Mouse (Mus musculus): ENCODE results near the gene Myo16.
A peak's percentile ranks its signal among the peaks of the same experiment; 100 is the strongest.

Gene Myo16

GRCm38 (mm10) chr8:10395146-10395545, 241.4 kb downstream of the Myo16 start:
- ATAC-seq (ENCODE audit: insufficient number of reproducible peaks, low FRiP score, low TSS enrichment), result no peak

- ATAC-seq (ENCODE audit: insufficient number of reproducible peaks, low FRiP score, low TSS enrichment), result no peak
Measured at GRCm38 (mm10) chr8:10402606-10403005, 248.9 kb downstream of the Myo16 start.

- ATAC-seq (ENCODE audit: insufficient number of reproducible peaks, low FRiP score, low TSS enrichment), result no peak; the same call in 1 of the 2 replicates
Measured at GRCm38 (mm10) chr8:10405469-10405868, 251.8 kb downstream of the Myo16 start.

- no peak for ATAC-seq (ENCODE audit: insufficient number of reproducible peaks, low FRiP score, low TSS enrichment)
Measured at GRCm38 (mm10) chr8:10409043-10409442, 255.3 kb downstream of the Myo16 start.

GRCm38 (mm10) chr8:10411511-10411910, 257.8 kb downstream of the Myo16 start:
- no peak for ATAC-seq (ENCODE audit: insufficient number of reproducible peaks, low FRiP score, low TSS enrichment)

DNA sequence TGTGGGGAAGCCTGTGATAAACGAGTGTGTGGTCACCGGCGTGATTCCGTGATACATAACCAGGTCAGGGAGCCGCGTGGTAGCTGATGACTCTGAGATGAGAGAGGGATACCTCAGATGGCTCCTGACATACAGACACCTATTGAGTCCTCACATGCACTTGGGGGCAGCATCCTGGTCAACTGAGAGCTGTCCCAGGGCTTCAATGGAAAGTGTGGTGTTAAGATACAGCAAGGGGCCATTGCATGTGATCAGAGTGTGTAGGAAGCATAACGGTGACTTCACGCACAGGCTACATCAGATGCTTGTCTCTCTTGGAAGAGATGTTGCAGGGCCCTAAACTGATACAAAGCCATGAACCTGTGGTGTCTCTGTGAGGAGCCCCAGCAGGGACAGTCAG, 260.2 kb downstream of the Myo16 start:
- no peak for ATAC-seq (ENCODE audit: insufficient number of reproducible peaks, low FRiP score, low TSS enrichment)

GRCm38 (mm10) chr8:10414684-10415212, 261.0 kb downstream of the Myo16 start:
- ATAC-seq (ENCODE audit: insufficient number of reproducible peaks, low FRiP score, low TSS enrichment), result no peak

DNA sequence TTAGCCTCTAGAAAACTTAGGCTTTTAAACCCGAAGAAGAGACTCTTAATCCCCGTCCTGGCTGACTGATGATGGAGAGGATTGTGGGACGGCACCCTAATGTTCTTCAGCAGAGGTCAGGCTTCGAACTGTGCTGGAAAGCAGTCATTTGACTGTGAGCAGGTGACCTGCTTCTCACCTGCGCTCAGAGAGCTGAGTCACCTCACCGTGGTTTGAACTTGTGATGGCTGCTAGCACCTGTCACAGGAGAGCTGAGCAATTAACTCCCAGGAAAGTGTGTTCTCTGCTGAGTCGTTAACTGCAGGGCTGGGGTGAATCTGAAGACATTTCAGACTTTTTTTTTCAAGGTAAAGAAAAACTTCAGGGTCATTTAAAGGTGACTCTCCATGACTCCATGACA, 261.6 kb downstream of the Myo16 start:
- ATAC-seq (ENCODE audit: insufficient number of reproducible peaks, low FRiP score, low TSS enrichment), result no peak

- ATAC-seq (ENCODE audit: insufficient number of reproducible peaks, low FRiP score, low TSS enrichment), result no peak
Measured at GRCm38 (mm10) chr8:10415885-10416284, 262.2 kb downstream of the Myo16 start.

GRCm38 (mm10) chr8:10416806-10417205, 263.1 kb downstream of the Myo16 start:
- no peak for ATAC-seq (ENCODE audit: insufficient number of reproducible peaks, low FRiP score, low TSS enrichment)

DNA sequence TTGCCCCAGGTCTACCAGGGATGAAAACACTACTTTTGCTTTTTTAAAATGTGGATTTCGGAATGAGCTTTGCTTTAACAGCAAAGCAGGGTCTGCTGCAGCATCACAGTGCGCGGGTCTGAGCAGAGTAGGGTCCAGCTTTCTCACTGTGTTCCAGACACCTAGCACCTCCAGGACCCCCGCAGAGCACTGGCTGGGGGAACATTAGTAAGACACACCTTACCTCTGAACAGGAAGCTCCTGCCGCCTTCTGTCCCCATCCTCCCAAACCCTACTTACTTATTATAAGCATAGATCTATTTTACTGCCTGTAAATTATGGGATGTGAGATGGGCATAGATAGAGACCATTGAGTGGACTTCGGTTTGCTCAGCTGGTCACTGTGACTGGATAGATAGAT, 263.6 kb downstream of the Myo16 start:
- ATAC-seq (ENCODE audit: insufficient number of reproducible peaks, low FRiP score, low TSS enrichment), result no peak

- no peak for ATAC-seq (ENCODE audit: insufficient number of reproducible peaks, low FRiP score, low TSS enrichment)
Measured at GRCm38 (mm10) chr8:10418013-10418412, 264.3 kb downstream of the Myo16 start.

GRCm38 (mm10) chr8:10418971-10419370, 265.3 kb downstream of the Myo16 start:
- no peak for ATAC-seq (ENCODE audit: insufficient number of reproducible peaks, low FRiP score, low TSS enrichment)

DNA sequence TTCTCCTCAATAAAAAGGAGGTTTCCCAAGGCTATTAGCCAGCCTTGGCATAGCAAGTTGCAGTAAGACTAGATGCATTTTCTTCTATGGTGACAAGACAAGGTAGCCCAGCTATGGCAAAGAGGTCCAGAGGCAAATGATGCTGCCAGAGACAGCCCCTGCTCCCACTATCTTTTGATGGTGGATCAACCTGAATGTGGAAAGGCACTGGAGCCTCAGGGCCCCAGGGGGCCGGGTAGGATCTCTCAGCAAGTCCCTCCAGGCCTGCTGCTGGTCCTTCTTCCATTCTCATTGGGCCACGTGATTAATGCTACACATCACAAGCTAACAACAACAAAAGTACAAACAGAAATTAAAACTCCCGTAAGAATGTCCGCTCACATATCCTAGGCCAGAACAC, 266.0 kb downstream of the Myo16 start:
- ATAC-seq (ENCODE audit: insufficient number of reproducible peaks, low FRiP score, low TSS enrichment), result no peak

GRCm38 (mm10) chr8:10420551-10420950, 266.8 kb downstream of the Myo16 start:
- no peak for ATAC-seq (ENCODE audit: insufficient number of reproducible peaks, low FRiP score, low TSS enrichment)

DNA sequence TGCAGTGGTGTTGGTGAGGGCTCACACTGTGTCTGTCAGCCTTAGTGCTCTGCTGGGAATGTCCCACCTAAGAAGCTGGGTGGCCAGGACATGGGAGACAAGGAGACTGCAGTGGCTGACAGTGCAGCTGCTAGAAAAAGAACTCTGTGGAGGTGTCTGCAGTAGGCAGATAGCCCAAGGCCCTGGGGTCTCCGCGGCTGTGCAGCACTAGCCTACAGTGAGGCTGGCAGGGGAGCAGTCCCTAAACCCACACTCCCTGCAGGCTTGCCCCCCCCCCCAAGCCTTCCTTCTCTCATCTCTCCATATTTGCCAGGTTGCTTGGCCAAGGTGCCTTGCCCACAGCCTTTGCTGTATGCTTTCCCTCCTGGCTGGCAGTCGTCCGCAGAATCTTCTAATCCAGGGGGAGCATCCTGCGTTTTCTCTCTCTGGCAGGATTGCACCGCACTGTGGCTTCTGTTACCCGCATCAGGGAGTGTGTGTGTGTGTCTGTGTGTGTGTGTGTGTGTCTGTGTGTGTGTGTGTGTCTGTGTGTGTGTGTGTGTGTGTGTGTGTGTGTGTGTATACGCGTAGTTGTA, 267.9 kb downstream of the Myo16 start:
- no peak for ATAC-seq (ENCODE audit: insufficient number of reproducible peaks, low FRiP score, low TSS enrichment)

- no peak for ATAC-seq (ENCODE audit: insufficient number of reproducible peaks, low FRiP score, low TSS enrichment)
Measured at GRCm38 (mm10) chr8:10435492-10435891, 281.8 kb downstream of the Myo16 start.

DNA sequence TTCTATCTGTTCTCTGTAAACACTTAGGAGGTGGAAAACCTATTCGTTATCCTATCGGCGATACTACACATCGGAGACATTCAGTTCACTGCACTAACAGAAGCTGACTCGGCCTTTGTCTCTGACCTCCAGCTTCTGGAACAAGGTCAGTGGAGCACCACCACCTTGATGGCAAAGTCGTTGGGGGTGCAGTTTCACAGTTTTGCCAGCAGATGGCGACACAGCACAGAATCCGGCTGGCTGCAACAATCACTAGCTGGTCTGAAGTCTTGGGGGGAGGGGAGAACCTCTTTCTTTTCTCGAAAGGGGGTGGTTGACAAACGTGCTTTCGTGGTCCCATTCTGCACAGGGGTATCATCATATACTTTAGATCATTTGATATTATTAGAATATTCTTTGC, 285.1 kb downstream of the Myo16 start:
- ATAC-seq (ENCODE audit: insufficient number of reproducible peaks, low FRiP score, low TSS enrichment), result 0 out of 2 replicates have a peak, but pooled peaks have one; percentile 50

DNA sequence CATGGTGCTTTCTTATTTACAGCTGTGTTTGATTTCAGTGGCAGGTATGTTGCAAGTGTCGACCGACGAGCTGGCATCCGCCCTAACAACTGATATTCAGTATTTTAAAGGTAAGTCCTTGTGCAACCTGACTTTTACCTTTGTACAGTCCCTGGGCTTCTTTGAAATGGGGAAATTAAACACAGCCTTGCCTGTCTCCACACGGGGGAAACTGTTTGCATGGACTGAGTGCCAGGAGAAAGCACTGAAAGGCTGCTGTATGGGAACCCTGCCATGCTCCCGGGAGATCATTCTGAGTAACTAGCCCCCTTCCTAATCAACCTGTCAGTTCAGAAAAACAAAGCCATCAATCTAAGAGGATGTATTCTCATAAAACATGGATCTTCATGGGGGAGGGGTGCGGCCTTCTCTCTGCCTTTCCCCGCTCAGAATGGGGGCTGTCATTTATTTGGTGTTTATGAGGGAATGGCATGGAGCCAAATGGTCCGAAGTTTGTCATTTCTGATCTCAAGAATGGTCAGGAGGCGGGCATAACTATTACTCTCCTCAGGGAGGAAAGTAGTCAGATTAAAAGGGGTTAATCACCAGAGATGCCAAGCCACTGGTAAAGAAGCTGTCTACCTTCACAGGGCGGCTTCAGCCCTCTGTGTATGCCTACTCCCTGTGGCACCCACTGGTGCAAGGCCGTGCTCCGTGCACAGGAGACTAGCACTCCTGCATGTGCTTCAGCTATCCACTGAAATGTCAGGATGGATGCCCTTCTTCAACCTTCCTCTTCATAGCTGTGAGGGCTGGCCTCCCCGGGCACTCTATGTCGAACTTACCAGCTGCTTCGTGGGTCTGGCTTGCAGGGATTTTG, 286.1 kb downstream of the Myo16 start:
- no peak for ATAC-seq (ENCODE audit: insufficient number of reproducible peaks, low FRiP score, low TSS enrichment)

GRCm38 (mm10) chr8:10442562-10442961, 288.9 kb downstream of the Myo16 start:
- ATAC-seq (ENCODE audit: insufficient number of reproducible peaks, low FRiP score, low TSS enrichment), result no peak

DNA sequence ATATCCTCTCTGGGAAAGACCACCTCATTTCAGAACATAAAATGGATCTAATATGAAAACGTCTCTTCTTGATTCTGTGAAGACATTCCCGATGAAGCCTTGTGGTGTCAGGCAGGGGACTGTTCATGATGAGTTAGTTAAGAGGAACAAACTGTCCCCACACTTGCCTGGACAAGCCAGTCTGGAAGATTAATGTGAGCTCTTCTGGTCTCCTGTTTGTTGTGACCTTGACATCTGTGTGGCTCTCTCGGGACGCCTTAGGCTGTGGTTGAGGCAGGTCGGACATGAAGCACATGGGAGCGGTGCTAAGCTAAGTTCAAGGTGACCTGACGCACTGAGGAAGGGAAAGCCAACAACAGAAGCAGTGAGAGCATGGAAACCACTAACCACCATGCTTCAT, 291.3 kb downstream of the Myo16 start:
- ATAC-seq (ENCODE audit: insufficient number of reproducible peaks, low FRiP score, low TSS enrichment), result no peak

DNA sequence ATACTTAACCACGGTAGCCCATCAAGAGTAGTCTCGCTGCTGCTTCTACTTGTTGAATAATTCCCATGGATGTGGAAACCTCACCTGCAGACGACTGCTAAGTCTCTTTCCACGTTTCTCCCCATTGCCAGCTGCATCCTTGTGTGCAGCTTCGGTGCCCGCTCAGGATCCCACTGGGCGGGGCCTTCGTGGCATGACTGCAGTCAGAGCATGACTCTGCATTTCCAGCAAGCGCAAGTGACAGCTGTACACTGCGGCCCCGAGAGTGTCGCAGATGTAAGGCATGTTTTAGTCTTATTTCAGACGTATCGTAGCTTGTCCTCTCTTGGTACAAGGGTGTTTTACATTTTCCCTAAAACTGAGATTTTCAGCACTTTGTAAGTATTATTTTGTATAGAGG, 294.8 kb downstream of the Myo16 start:
- ATAC-seq (ENCODE audit: insufficient number of reproducible peaks, low FRiP score, low TSS enrichment), result no peak

Data from cerebellum, adult (tissue).